Mouse (Mus musculus) ZHBTc4 (cell line): ENCODE measurements at regions not wholly inside any gene's neighbourhood (a gene's known extent, or its start where the extent isn't known, plus 50 kb on each side); places are given as distances from the start of the nearest gene placed in this dataset.
A peak's percentile ranks its signal among the peaks of the same experiment; 100 is the strongest.

Source experiments
- DNase-seq: peaks from one replicate; pipeline ENCODE4 v3.0.0-alpha.2; 2011; ENCODE audit warnings: low read depth, low spot score

DNA sequence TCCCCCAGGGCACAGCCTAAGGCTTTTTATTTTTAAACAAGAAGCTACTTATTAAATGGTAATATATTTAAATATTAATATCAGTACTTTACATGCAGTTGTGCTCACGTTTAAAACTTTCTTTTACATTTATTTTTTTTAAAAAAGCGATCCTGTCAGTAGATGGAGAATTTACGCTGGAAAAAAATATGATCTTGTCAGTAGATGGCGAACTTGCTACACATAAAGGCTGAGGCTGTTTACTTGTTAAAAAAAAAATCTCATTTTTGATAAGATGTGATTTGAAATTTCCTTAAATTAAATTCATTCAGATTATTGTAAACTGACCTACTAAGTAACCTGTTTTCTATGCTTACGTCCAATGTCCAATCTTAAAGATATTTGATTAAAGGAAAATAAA is 441.7 kb upstream of the BB014433 start:
- no peak for DNase-seq

DNA sequence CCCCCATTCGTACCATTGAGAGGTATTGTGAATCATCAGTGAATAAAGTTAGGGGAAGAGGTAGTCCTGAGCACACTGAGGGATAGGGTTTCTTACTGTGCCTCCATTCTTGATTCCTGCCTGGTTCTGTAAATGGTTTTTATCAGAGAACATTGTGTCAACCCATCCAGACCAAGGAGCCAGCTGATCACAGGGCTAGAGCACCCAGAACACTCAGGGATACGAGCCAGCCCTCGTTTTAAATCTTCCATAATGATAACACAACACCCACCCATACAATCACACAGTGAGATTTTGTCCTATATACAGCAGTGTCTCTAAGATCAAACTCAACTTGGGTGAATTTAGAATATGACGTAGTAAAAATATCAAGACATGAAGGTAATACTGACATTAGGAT is 424.7 kb upstream of the BB014433 start:
- DNase-seq, result no peak

DNA sequence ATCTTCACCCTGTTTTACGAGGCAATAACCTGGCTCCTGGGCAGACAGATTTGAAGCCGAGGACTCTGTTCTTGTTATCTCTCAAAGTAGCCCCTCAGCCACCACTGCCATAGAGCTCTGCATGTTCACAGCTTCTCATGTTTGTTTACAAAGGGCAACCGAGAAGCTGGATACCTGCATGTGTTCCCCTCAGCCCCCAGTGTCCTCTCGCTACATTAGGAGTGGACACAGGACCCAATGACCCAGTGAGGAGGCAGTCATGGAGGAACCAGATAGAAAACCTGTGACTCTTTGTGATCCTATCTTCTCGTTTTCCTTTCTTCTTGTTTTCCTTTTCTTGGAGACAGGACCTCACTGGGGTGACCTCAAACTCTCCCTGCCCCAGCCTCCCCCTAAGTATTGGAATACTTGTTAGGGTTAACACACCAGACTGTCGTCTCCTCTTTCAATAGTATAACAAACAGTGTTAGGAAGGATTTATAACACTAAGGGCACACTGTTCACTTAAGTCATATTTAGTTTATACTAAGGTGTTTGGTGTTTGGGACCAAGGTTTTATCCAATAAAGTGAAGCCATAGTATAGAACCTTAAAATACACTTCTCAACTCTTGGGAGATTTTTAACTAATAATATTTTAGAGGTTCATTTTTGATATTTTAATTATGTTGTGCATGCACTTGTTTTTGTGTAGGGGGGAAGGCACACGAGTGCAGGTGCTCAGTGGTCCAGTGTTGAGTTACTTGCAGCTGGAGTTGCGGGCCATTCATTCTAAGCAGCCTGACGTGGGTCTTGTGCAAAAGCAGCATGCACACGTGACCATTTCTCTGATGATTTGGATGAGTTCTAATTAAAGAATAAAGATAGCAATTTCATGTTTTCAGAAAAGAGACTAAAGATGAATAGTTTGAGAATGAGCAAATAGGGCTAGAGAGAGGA is 422.9 kb upstream of the BB014433 start:
- DNase-seq, result no peak

DNA sequence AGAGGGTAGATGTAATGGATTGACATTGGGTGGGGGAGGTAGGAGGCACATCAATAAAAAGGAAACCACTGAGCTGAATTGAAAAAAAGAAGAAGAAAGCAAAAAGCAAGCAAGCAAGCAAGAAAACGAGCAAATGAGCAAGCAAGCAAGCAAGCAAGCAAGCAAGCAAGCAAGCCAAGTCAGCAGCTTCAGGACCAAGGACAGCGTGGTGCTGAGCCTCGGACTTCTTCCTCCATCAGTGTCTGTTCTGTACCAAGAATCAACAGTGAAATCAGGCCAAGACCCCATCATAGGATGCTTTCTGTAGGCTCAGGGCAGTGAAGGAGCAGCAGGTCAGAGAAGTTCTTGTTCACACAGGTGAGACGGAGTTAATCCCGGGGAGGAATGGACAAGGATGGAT is 392.7 kb upstream of the BB014433 start:
- DNase-seq, result no peak

DNA sequence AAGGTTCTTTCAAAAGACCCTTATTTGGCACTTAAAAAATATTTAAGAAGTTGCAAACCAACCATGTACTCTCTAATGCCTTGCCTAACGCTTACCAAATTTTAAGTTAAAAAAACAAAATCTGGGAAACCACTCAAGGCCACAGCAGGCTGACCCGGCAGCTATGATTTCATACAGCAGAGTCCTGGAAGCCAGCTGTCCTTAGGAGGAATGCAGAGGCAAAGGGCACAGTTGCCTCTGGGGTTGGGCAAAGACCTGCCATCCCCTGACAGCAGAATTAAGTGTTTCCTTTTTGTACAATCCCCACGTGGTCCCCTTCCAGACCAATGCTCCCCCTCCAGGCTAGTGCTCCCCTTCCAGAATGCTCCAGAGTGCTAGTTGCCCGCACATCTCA is 348.8 kb upstream of the BB014433 start:
- no peak for DNase-seq

DNA sequence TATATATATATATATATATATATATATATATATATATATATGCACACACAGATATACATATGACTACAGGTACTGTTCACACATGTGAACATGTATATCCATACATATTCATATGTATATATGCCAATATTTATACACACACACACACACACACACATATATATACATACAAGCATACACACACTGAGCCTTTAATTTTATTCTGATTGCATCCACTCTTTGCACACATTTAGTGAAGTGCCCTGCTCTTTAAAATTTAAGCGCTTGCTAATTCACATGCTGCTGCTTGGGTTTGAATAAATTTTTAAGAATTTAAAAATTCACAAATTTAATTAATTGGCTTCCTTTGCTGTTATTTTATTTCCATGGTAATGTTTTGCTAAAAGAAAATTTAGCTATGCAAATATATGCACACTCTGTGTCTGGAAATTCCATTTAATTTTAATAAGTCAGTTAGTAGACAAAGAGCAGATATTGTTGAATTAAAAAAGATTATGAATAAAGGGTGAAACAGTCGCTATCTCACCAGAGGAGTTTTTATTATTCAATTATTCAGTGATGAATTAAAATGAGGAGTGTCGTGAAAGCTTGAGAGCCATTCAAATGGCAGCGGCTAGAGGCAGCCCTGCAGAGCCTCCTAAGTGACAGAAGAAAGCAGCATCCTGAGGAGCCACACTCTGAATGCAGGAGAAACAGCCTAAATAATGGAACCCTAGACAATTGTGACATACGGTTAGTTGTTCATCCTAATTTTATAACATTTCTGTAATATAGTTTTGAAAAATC is 348.3 kb upstream of the BB014433 start:
- no peak for DNase-seq

DNA sequence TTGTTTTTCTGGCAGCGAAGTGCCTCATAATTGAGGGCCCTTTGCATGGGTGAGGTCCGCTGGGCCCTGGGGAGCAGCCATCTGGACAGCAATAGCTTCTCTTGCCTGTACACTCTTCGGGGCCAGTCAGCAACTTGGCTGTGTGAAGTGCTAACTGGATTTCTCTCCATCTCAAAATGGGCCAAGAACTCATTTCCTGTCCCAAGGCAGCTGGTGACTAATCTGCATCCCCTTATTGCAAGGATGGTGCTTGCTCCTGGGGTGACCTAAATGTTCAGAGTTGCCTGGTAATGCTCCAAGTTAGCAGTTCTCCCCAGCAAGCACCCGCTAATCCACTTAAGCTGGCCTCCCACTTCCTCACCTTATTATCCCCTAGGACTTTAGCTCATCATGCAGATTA is 346.2 kb upstream of the BB014433 start:
- DNase-seq, result no peak

DNA sequence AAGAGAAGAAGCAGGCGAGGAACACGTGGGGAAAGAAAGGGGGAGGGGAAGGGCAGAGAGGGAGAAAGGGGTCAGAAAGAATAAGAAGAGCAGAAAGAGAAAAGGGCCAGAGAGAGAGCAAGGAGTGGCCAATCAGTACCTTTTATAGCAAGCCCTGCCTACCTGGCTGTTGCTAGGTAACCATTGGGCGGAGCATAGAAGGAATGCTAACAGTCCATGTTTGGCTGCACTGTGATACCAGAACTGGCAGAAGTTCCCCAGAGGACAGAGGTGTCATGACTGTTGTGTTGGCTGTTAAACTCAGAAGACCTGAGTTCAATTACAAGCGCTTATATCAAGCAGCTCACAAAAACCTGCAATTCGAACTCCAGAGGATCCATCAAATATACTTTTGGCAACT is 342.9 kb upstream of the BB014433 start:
- DNase-seq, result peak; percentile 88

DNA sequence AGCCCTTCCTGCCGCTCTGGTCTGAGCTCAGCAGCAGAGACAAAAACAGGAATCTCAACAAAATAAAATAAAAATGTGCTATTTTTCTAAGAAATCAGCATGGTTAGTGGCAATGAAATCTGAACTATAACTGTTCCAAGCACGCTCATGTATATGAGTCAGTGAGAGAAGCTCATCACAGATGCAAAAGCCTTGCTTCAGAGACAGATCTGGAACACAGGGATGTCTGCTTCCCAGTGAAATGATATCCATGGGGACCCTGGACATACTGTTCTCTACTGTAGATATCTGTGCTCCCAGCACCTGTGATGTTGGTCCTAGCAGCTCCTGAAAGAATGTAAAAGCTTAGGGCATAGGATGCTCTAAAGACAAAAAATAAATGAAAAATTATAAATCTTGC is 321.2 kb upstream of the BB014433 start:
- no peak for DNase-seq

DNA sequence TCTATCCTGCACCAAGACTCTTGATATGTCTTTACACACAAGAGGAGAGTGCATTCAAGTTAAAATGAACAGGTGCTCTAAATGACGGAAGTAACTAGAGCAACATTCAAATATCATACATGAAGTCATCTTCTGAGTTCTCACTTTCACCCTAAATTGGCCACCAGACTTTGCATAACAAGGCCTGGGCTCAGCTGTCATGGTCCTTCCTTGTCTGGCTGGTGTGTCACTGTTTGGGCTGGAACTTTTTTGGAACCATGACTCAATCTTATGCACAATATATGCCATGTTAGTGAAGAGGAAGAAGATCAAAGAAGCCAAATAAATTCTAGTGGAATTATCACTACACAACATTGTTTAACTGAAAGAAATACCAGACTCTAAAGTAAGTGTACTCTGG is 318.7 kb upstream of the BB014433 start:
- DNase-seq, result no peak

DNA sequence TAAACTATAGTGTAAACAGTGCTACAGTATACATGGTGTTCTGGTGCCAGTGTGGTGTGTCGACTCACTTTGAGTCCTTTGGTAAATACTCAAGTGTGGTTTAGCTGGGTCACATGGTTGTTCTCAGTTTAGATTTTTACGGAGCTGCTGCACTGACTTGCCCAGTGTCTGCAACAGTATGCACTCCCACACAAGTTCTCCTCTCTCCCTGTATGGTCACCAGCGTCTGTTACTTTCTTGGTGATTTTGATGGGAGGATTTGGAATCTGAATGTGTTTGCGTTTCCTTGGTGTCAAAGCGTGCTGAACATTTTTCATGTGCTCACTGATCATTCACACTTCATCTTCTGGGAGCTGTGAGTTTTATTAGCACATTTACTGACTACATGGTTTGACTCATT is 298.3 kb upstream of the BB014433 start:
- no peak for DNase-seq

DNA sequence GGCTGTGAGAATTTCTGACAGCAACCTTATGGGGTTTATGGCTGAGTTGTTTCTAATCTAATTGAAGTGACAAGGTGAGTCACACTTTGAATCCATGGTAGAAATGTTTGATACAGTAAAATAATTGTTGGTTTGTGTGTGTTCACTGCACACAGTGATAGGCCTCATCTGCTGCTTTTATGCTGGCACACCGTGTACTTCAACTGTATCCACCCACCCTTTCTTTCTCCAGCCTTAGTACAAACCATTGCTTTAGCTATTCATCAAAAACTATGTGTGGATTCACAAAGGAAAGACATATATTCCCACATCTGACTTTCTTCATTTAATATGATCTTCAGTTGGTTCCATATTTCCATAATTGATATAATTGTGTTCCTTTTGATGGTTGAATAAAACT is 297.7 kb upstream of the BB014433 start:
- DNase-seq, result no peak

DNA sequence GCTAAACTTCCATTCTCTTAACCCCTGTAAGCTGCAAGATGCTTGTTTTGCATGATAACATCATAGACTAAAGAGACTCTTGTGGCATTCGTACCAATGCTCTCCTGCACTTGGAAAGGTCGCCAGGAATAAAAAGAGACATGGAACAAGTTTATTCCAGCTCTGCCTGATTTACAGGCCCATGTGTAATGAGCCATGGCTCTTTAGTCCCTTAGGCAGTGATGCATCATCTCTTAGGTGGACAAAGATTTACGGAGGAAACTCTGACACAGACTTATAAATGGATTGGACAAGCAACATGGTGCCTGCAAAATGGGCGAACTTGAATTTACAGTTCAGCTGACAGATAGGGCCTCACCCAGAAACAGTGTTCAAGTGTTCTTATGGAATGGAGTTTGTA is 288.7 kb upstream of the BB014433 start:
- no peak for DNase-seq

DNA sequence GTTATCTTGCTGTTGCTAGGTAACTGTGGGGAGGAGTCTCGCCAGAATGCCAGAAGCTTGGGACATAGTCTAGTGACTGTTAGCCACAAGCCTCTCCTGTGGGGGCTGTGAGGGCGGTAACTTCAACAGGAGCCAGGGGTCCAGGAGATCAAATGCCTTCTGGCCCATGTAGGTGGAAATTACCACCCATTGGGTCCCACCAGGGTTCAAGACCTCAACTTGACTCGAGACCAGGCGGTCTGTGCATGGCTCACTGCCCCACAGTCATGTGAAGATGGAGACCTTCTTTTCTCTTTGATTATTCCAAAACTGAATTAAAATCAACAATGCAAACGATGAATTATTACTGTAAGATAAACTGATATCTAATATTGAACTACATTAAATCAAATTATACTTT is 281.4 kb upstream of the BB014433 start:
- no peak for DNase-seq

DNA sequence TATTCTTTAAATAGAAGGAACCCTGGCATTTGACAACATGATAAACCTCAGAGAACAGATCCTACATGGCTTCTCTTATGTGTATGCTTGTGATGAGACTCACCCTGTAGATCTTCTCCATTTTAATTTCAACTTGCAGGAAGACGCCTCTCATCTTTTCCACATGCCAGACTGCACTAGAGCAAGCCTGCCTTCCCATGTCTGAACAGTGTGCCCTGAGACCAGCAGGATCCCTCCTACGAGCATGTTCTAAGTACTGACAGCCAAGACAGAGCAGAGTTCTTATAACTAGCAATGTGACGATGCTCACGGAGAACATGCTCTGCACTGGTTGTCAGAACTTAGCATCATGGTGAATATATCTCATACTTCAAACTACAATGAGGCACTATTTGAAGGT is 277.5 kb upstream of the BB014433 start:
- DNase-seq, result no peak

DNA sequence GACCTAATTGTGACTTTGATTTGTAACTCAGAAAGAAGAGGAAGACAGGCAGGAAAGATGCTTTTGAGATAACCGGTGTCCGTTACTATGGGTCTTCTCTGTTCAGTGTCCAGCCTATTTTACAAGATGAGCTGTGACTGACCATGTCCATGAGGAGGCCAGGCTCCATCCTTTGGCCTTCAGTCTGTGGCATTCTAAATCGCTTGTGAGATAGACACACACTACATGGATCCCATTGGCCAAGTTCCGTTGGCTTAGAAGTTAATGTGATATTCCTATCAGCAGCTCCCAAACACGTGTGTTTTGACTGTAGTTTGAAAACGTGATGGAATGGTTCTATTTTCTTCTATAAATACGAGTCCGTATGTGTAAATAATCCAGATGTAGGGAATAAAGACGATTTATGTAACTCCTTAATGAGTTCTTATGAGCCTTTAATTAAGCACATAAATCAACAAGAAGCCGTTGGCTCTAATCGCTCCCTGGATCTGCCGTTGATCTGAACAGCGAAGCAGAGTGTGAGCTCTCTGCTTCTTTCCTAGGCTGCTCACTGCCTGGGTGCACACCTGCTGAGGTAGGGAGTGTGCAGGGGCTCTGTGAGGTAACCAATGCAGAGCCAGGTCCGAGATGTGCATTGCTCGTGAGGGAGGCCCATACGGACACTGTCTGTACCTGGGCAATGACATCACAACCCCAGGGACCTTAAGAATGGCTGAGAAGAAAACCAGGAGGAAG is 272.4 kb upstream of the BB014433 start:
- no peak for DNase-seq

DNA sequence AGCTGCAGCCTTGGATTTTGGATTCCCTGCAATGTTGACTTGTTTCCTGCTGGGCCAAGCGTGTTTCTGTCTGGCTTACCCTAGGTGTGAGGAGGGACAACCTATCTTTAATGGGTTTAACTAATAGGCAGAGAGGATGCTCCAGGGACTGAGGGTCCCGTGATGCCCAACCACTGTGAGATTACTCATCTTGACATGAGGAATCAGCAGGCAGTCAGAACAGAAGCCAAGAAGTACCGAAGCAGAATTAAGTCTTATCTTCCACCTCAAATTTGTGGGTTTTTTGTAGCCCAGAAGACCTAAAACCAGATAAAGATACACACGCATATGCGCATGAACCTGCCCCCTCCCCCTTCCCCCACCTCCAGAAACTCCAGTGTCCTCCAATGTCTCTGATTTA is 267.6 kb upstream of the BB014433 start:
- DNase-seq, result no peak

DNA sequence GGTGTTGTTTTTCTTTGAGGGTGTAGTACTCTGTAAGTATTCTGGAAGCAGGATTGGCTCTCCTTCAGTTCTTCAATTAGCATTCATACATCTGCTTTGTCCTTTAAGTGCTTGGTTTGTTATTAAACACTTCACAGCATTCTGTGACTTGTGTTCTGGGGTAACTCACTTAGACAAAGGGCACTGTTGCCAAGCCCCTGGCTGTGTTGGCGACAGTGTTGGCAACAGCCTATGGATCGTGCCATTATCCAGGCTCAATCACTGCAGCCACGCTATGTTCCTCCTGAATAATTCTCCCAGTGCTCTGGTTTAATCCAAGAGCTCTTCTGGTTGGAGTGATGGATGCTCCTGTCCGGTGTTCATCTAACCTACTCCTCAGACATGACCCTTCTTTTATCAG is 265.6 kb upstream of the BB014433 start:
- DNase-seq, result no peak

DNA sequence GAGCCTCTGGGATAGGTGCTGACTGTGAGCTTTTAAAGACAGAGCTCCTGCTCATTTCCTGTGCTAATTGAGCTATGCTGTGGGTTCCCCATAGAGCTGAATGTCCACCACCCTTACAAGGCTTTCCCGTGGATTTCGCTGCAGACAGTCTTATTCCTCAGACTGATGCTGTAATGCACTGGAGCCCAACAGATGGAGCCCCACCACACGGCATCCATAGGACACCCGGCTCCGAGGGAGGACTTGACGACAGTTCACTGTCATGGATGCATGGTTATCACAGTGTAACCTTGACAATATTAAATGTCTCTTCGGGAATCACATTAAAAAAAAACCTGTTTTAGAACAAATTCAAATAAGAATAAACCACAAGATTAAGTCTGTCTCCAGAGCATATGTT is 265.2 kb upstream of the BB014433 start:
- no peak for DNase-seq

DNA sequence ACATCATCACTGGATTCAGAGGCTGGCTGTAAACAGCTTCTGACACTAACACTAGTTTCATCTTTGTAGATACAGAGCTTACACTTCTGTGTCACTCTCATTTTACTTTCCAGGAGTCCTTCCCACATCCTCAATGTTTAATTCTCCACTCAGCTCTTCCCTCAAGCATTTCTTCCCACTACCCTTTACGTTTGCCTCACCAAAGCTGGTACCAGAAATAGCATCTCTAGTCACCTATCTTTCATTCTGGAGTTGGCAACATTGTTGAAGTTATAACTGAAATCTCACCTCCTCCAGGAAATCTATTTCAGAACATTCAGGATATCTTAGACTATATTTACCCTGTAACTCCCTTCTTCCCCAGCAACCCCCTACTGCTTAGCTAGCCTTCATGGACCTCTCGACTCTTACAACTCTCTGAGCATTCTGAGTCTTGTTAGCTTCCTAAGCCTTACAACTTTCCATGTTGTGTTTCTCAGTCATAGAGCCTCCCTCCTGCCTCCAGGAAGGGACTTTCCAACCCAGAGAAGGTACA is 258.3 kb upstream of the BB014433 start:
- no peak for DNase-seq

DNA sequence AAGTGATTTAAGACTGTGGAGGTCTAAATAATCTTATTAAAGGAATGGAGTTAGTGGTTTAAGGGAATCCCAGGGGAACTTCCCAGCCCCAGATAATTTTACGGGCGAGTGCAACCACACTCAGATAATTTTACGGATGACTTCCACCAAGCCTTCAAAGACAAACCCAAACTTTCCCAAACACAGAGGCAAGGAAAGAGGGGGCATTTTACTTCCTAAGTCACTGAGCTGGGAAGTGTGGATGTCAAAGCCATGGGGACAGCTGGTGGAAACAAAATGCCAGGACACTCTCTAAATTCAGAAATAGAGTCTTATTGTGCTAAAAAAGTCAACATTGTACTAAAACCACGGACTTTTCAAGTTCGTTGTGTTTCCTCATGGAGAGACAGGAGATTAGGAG is 227.9 kb upstream of the BB014433 start:
- no peak for DNase-seq
